Comparison of ENCODE assay signal across 21 mouse cellular contexts in the genomic region with DNA sequence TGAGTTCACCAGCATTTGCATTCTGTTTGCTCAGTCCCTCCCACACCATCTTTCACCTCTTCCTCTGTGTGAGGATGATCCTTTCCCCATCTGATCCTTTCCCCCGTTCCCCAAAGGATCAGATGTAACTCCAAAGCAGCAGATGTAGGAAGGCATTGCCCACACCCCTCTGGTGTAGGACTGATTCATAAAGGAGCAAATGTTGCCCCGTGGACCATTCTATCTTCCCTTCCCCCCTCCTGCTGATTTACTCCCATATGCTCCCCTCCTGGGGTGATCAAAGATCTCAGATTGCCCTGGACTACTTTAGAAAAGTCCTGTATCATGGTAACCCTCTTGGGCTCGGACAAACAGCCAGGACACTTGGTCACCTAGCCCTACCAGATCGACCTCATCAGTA. TPM values are rescaled to one million over a fixed set of nuclear protein-coding genes. Genes with fewer than 3 reads are reported as not detected.
DNase-seq lines count a peak whose midpoint lies in the region; ATAC-seq and TF ChIP-seq lines count a peak whose summit lies in the region.
"Had no signal": no experiment of that assay in that cellular context is flagged by ENCODE, and none has a peak within 500 bp of the region (broad histone marks: within the 10 kb centered on the region; RNA-seq: fewer than 3 reads in every experiment).

No protein-coding gene starts in this region.

- 0 out of 2 replicates have a peak, but pooled peaks have one; percentile 15 for TF ChIP-seq EP300 in heart, adult 2 months (IDR thresholded peaks at IDR 0.05; ENCODE audit: insufficient read depth, low read depth, low read length)

- no peak; the same call in 1 of the 2 replicates for TF ChIP-seq POLR2A in heart, adult 2 months (IDR thresholded peaks at IDR 0.05; ENCODE audit: insufficient read depth, low read depth, low read length)

- no peak for DNase-seq in heart, adult 2 months
- DNase-seq in heart, postnatal 10 days: no peak
- DNase-seq in heart, postnatal 25 days (ENCODE audit: low spot score): no peak
- DNase-seq in brain, adult 2 months (ENCODE audit: low read depth, low spot score): peak; percentile 19
- no peak for DNase-seq in left cerebral cortex, postnatal 14 days (ENCODE audit: low spot score in 2 of 2)
- DNase-seq: adrenal gland, adult 2 months; adrenal gland, postnatal 25 days; cerebellum, adult 2 months; cerebellum, postnatal 10 days; forebrain, postnatal 0 days; gastrocnemius, postnatal 14 days; kidney, adult 2 months had no signal

- H3K27ac ChIP-seq in heart, adult 2 months: peak overlapping the region; percentile 97
- peak overlapping the region; percentile 99 for H3K27ac ChIP-seq in heart, embryonic 13.5 days (replicated peaks)
- peak overlapping the region; percentile 90 for H3K27ac ChIP-seq in heart, embryonic 16.5 days (ENCODE audit: low read length)
- H3K27ac ChIP-seq: embryonic facial prominence, embryonic 10.5 days; forebrain, embryonic 13.5 days; hindbrain, embryonic 15.5 days; kidney, embryonic 15.5 days had no signal

- no peaks in the 10 kb centered on the region for H3K9me3 ChIP-seq in heart, embryonic 13.5 days
- H3K9me3 ChIP-seq in heart, embryonic 16.5 days (replicated peaks; ENCODE audit: control insufficient read depth, low read length): no peaks in the 10 kb centered on the region
- H3K9me3 ChIP-seq: embryonic facial prominence, embryonic 10.5 days; forebrain, embryonic 13.5 days; hindbrain, embryonic 15.5 days; kidney, embryonic 15.5 days had no signal

- peak overlapping the region; percentile 42 for H3K4me3 ChIP-seq in heart, adult 2 months
- peak overlapping the region; percentile 64 for H3K4me3 ChIP-seq in heart, embryonic 13.5 days
- H3K4me3 ChIP-seq in heart, embryonic 16.5 days (ENCODE audit: low read length): peak overlapping the region; percentile 60
- H3K4me3 ChIP-seq: embryonic facial prominence, embryonic 10.5 days; forebrain, embryonic 13.5 days; hindbrain, embryonic 15.5 days; kidney, embryonic 15.5 days had no signal

- intact Hi-C loops in heart, adult 2 months (cut with DNase I): loop anchor here (5.0 kb wide), 1 partner anchor 33 kb away; no protein-coding TSS in a partner anchor
- intact Hi-C loops in heart, postnatal 10 days (cut with DNase I): loop anchor here (2.0 kb wide), 1 partner anchor 30 kb away; no protein-coding TSS in a partner anchor
- intact Hi-C loops in heart, postnatal 25 days (cut with DNase I): no loop called here
- intact Hi-C loops in left cerebral cortex, postnatal 14 days (cut with DNase I): no loop called here

- H3K36me3 ChIP-seq in heart, adult 2 months (ENCODE audit: control insufficient read depth, insufficient read depth, low read length): peaks cover 28% of the 10 kb centered on the region
- H3K36me3 ChIP-seq in heart, embryonic 13.5 days: peaks cover 34% of the 10 kb centered on the region
- H3K36me3 ChIP-seq in heart, embryonic 16.5 days (ENCODE audit: control insufficient read depth, insufficient read depth): peaks cover 17% of the 10 kb centered on the region
- H3K36me3 ChIP-seq: embryonic facial prominence, embryonic 10.5 days; hindbrain, embryonic 15.5 days; kidney, embryonic 15.5 days had no signal

- TF ChIP-seq CTCF in heart, adult 2 months (IDR thresholded peaks at IDR 0.05): no peak

- H3K27me3 ChIP-seq in heart, adult 2 months (ENCODE audit: control insufficient read depth, insufficient read depth, low read length): no peaks in the 10 kb centered on the region
- H3K27me3 ChIP-seq in heart, embryonic 13.5 days (replicated peaks): no peaks in the 10 kb centered on the region
- H3K27me3 ChIP-seq in heart, embryonic 16.5 days (ENCODE audit: control insufficient read depth, insufficient read depth, low read length): no peaks in the 10 kb centered on the region
- H3K27me3 ChIP-seq: forebrain, embryonic 13.5 days; hindbrain, embryonic 15.5 days; kidney, embryonic 15.5 days had no signal

- H3K79me2 ChIP-seq in heart, adult 2 months (replicated peaks; ENCODE audit: control insufficient read depth, insufficient read depth, low read length): no peaks in the 10 kb centered on the region

- peaks cover 8% of the 10 kb centered on the region for H3K4me1 ChIP-seq in heart, adult 2 months (ENCODE audit: control insufficient read depth, insufficient read depth, low read length)
- peaks cover 53% of the 10 kb centered on the region for H3K4me1 ChIP-seq in heart, embryonic 13.5 days
- peaks cover 20% of the 10 kb centered on the region for H3K4me1 ChIP-seq in heart, embryonic 16.5 days (ENCODE audit: control insufficient read depth, insufficient read depth, low read length)
- H3K4me1 ChIP-seq: forebrain, embryonic 13.5 days; hindbrain, embryonic 15.5 days; kidney, embryonic 15.5 days had no signal

- ATAC-seq in heart, embryonic 13.5 days (ENCODE audit: extremely low read depth, insufficient number of reproducible peaks, low FRiP score, low TSS enrichment): no peak
- ATAC-seq in heart, embryonic 16.5 days (replicated peaks; ENCODE audit: extremely low read depth, insufficient read depth, low FRiP score): no peak
- ATAC-seq: forebrain, embryonic 13.5 days; intestine, embryonic 16.5 days had no signal

- 53% methylated on average over 4 of the region's 4 CpGs for WGBS in heart, adult 2 months
- 54% methylated on average over 4 of the region's 4 CpGs for WGBS in heart, embryonic 13.5 days
- WGBS in heart, embryonic 16.5 days: 47% methylated on average over 4 of the region's 4 CpGs

- peak overlapping the region; percentile 85 for H3K9ac ChIP-seq in heart, adult 2 months (ENCODE audit: low read depth, low read length)
- H3K9ac ChIP-seq in heart, embryonic 13.5 days: peak overlapping the region; percentile 92
- peak overlapping the region; percentile 87 for H3K9ac ChIP-seq in heart, embryonic 16.5 days (ENCODE audit: low read length)
- H3K9ac ChIP-seq: forebrain, embryonic 13.5 days; forebrain, postnatal 0 days; hindbrain, embryonic 15.5 days; kidney, embryonic 15.5 days had no signal

- peak overlapping the region; percentile 80 for H3K4me2 ChIP-seq in heart, embryonic 13.5 days
- H3K4me2 ChIP-seq in heart, embryonic 16.5 days (ENCODE audit: low read depth, low read length): peak overlapping the region; percentile 72
- H3K4me2 ChIP-seq: forebrain, embryonic 13.5 days; hindbrain, embryonic 15.5 days; kidney, embryonic 15.5 days had no signal

RNA-seq across cellular contexts. Expression of a gene that starts 3.2 kb away (rescaled TPM):
- total RNA-seq in heart, adult 2 months (2021): 100 to 1,000 TPM; 691 to 757 TPM
- 191 and 268 TPM in 2 replicates for polyA plus RNA-seq in heart, adult 2 months (2012; rRNA removed)
- 100 to 1,000 TPM; 278 to 346 TPM for total RNA-seq in heart, postnatal 10 days (2021)
- 42.8 and 46.8 TPM in 2 replicates for polyA plus RNA-seq in heart, embryonic 13.5 days (2015; fragmentation: Nextera tagmentation; extraction: Ambion mirVana)
- total RNA-seq in heart, postnatal 25 days (2021): 100 to 1,000 TPM; 681 to 701 TPM
- 49.6 and 52.6 TPM in 2 replicates for polyA plus RNA-seq in heart, embryonic 16.5 days (2015; fragmentation: Nextera tagmentation; extraction: Ambion mirVana)
- not detected for total RNA-seq in left cerebral cortex, postnatal 14 days (2021)
- total RNA-seq: ES-E14; forebrain, postnatal 0 days had no signal
- polyA plus RNA-seq: adrenal gland, adult 2 months; embryonic facial prominence, embryonic 10.5 days; forebrain, embryonic 13.5 days; forebrain, postnatal 0 days; hindbrain, embryonic 11.5 days; hindbrain, embryonic 15.5 days; intestine, embryonic 16.5 days had no signal

Comparison
In these comparisons a context has a peak if more than half of its experiments do, and no peak if none do; other contexts are left out.
1. intact Hi-C loops: an anchor here in heart, adult 2 months (5.0 kb wide) and heart, postnatal 10 days (2.0 kb wide); none called in heart, postnatal 25 days and left cerebral cortex, postnatal 14 days.
2. RNA of a gene that starts 3.2 kb away (total RNA-seq): 691 to 757 TPM in heart, adult 2 months, 681 to 701 TPM in heart, postnatal 25 days and 278 to 346 TPM in heart, postnatal 10 days; not detected in left cerebral cortex, postnatal 14 days; every median in the first group is over 100 times any median in the second.
3. Peak in every context shown above with its lines, with median percentiles within 50 percentile points of each other: H3K27ac ChIP-seq, H3K4me3 ChIP-seq and H3K9ac ChIP-seq.